Mouse (Mus musculus): ENCODE measurements around the gene Hes7.

Hes7 gene

DNA sequence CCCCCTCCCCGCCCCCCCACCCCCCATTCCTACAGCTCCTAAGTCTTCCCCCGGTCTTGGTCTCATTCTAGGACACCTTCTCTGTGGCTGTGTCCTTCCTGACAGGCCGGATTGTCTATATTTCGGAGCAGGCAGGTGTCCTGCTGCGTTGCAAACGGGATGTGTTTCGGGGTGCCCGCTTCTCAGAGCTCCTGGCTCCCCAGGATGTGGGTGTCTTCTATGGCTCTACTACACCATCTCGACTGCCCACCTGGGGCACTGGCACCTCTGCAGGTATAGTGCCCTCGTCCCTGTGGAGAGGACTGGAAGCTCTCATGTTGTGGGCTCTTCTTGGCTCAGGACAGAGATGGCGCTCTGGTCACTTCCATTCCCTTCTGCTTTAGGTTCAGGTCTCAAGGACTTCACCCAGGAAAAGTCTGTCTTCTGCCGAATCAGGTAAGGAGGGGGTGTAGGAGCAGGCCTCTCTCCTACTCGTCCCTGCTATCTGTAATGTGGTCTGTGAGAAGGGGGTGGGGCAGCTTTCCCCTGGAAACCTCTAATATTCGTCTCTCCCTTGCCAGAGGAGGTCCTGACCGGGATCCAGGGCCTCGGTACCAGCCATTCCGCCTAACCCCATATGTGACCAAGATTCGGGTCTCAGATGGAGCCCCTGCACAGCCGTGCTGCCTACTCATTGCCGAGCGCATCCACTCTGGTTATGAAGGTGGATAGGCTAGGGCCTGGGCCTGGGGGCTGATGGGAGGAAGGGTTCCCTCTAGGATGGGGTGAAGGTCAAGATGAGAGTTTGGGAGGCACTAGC is 18.4 kb upstream of the Hes7 start:
- DNase-seq (ENCODE audit: low spot score) = no peak

DNA sequence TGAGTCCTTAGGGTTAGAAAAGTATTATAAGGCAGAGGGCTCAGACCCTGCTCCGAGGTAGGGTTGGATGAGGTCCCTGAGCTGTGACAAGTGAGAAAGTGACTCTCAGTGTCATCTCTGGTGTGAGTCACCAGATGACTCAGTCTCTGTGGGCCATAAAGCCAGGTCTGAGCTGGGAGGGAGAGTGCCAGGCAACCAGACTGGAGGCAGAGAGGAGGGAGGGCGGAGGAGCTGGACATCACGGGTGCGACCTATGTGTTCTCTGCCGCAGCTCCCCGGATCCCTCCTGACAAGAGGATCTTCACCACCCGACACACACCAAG is 17.8 kb upstream of the Hes7 start:
- peak; percentile 9 for DNase-seq (ENCODE audit: low spot score)

DNA sequence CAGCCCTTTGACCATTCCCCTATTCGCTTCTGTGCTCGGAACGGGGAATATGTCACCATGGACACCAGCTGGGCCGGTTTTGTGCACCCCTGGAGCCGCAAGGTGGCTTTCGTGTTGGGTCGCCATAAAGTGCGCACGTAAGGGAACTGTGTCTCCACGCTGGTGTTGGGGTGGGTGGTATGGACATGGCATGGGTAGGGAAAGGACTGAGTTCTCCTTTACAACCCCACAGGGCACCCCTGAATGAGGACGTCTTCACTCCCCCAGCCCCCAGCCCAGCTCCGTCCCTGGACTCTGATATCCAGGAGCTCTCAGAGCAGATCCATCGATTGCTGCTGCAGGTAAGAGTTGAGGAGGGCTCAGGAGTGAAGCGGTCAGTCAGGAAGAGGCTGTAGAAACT is 17.1 kb upstream of the Hes7 start:
- DNase-seq (ENCODE audit: low spot score) = no peak

DNA sequence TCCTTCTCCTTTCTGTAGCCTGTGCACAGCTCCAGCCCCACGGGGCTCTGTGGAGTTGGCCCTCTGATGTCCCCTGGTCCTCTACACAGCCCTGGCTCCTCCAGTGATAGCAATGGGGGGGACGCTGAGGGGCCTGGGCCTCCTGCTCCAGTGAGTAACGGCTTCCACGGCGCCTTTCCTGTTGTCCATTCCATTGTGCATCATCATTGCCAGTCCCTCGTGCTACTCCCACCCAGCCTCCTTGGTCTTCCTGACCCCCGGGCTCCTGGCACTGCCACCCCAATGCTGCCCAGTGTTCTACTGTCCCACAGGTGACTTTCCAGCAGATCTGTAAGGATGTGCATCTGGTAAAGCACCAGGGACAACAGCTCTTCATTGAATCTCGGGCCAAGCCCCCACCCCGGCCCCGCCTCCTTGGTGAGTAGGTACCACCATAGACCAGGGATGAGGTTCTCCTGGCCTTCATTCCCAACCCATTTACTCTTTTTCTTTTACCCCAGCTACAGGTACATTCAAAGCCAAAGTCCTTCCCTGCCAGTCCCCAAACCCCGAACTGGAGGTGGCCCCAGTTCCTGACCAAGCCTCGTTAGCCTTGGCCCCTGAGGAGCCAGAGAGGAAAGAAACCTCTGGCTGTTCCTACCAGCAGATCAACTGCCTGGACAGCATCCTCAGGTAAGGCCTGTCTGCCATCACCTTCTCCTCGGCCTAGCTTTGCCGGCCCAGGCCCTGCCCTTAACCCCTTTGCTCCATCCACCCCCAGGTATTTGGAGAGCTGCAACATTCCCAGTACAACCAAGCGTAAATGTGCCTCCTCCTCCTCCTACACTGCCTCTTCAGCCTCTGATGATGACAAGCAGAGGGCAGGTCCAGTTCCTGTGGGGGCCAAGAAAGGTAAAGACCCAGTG is 16.4 kb upstream of the Hes7 start:
- DNase-seq (ENCODE audit: low spot score) = no peak

DNA sequence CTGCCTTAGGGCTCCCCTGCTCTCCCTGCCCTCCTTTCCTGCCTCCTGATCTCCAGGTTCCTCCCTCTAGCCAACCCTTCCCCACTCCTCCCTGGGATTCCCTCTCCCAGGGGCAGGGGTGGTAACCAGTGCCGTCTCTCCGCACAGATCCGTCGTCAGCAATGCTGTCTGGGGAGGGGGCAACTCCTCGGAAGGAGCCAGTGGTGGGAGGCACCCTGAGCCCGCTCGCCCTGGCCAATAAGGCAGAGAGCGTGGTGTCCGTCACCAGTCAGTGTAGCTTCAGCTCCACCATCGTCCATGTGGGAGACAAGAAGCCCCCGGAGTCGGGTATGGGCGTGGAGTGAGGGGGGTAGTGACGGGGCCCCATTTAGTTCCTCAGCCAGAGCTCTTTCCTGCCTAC is 15.7 kb upstream of the Hes7 start:
- DNase-seq (ENCODE audit: low spot score) = no peak

DNA sequence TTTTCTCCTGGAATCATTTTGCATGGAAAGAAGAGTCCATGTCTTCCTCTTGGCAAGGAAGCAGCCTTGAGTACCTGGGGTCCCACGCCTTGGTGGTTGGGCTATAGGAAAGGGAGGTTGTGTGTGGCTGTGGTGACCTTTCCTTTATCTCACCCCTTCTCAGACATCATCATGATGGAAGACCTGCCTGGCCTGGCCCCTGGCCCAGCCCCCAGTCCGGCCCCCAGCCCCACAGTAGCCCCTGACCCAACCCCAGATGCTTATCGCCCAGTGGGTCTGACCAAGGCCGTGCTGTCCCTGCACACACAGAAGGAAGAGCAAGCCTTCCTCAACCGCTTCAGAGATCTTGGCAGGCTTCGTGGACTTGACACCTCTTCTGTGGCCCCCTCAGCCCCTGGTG is 15.0 kb upstream of the Hes7 start:
- DNase-seq (ENCODE audit: low spot score) = no peak

DNA sequence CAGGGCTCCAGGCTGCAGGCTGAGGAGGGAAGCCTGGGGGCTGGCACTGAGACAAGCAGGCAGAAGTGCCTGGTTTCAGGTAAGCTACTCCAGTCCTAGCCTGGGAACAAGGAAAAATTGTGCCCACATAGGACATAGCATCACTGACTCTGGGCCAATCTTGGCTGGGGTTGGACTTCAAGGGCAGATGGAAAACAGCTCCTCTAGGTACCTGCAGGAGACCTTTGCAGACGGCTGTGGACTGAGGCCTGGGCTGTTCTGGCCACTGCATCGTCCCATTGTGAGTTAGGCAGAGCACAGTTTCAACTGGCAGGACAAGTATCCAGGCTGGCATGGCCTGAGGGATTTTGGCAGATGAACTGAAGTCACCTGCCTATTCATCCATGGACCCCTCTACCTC is 14.4 kb upstream of the Hes7 start:
- DNase-seq (ENCODE audit: low spot score) = no peak

DNA sequence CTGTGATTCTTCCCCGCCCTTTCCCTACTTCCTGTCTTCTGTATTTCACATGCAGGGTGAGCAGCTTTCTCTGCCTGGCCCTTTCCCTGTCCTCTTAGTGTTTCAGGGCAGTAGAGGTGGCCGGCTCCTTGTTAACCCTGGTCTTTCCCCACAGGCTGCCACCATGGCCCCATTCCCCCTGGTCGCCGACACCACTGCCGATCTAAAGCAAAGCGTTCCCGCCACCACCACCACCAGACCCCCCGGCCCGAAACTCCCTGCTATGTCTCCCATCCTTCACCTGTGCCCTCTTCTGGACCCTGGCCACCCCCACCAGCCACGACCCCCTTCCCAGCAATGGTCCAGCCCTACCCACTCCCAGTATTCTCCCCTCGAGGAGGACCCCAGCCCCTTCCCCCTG is 13.9 kb upstream of the Hes7 start:
- no peak for DNase-seq (ENCODE audit: low spot score)

DNA sequence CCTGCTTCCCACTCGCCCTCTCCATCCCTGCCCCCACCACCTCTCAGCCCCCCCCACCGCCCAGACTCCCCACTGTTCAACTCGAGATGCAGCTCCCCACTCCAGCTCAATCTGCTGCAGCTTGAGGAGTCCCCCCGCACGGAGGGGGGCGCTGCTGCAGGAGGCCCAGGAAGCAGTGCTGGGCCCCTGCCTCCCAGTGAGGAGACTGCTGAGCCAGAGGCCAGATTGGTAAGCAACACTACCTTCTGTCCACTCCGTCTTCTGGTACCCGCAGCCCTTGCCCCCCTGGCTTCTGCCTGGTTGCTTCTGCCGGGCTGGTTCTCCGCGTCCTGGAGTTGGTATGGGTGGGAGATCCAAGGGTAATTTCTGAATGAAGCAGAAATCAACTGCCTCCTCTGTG is 13.4 kb upstream of the Hes7 start:
- no peak for DNase-seq (ENCODE audit: low spot score)

DNA sequence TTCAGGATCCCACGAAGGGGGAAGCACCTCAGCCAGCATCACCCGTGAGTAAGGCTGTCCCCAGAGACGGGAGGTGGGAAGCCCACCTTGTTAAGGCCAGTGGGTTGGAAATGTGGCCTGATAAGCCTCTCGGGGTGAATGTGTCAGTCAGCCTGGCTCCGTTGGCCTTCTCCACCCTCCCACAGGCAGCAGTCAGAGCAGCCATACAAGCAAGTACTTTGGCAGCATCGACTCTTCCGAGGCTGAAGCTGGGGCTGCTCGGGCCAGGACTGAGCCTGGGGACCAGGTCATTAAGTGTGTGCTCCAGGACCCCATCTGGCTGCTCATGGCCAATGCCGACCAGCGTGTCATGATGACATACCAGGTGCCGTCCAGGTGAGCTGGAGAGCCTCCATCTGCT is 12.5 kb upstream of the Hes7 start:
- no peak for DNase-seq (ENCODE audit: low spot score)

DNA sequence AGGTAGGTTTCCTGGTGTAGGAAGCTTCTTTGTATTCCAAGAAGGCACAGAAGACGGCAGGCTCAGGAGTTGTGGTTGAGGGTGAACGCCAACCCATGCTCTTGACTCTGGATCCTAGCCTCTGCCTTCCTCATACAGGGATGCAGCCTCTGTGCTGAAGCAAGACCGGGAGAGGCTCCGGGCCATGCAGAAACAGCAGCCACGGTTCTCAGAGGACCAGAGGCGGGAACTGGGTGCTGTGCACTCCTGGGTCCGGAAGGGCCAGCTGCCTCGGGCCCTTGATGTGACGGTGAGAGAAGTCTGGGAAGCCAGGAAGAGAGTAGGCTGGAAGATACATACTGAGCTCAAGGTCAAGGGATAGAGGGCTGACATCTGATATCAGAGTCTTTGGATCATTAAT is 12.0 kb upstream of the Hes7 start:
- DNase-seq (ENCODE audit: low spot score) = no peak

DNA sequence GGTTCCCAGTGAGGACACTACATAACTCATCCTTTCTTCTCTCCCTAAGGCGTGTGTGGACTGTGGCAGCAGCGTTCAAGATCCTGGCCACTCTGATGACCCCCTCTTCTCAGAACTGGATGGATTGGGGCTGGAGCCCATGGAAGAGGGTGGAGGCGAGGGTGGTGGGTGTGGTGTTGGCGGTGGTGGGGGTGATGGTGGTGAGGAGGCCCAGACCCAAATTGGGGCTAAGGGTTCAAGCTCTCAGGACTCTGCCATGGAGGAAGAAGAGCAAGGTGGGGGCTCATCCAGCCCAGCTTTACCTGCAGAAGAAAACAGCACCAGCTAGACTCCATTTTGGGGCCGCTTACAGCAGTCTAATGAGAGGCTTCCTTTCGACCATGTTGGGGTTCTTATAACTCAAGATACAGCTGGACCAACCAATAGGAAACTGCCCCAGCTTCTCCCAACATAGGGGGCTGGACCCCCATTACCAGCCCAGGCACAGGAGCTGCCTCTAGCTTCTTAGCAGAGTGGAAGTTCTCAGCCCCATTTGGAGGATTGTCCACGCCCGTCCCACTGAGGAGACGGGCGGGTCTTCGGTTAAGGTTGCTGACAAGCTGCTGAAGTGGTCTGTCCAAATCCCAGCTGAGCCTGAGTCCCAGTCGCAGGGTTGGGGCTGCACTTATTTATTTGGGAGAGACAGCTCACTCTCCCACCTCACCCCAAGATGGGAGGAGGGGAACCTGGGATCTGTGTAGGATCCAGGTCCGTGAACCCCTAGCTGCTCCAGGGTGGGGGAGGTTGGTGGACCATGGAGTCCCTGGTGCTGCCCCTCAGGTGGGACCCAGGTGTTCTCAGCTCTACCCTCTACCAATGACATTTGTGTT is 10.9 kb upstream of the Hes7 start:
- peak; percentile 48 for DNase-seq (ENCODE audit: low spot score)

DNA sequence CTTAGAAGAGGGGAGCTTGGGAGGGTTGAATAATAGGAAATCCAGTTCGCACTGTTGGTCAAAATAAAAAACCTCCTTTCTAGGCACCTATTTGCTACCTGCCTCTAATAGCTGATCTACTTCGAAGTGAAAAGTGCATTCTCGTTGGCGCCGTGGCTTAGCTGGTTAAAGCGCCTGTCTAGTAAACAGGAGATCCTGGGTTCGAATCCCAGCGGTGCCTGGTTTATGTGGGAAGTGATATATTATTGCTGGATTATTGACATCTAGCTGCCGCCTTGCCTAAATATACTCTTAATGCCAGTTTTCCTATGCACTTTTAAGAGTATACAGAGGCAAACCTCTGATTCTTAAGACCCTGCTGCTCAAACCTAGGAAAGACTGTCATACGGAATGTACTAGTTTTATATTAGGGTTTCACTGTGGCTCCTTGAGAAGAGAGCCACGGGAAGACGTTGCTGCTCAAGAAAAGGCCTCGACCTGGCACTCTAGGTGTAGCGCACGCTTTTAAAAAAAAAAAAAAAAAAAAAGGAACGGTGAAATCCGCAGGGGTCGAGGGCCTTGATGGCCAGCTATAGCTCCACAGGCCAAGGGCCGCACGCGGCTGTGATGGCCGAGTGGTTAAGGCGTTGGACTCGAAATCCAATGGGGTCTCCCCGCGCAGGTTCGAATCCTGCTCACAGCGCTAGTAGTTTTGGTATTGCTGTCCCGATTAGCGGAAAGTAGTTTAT is 9.7 kb upstream of the Hes7 start:
- peak; percentile 44 for DNase-seq (ENCODE audit: low spot score)

DNA sequence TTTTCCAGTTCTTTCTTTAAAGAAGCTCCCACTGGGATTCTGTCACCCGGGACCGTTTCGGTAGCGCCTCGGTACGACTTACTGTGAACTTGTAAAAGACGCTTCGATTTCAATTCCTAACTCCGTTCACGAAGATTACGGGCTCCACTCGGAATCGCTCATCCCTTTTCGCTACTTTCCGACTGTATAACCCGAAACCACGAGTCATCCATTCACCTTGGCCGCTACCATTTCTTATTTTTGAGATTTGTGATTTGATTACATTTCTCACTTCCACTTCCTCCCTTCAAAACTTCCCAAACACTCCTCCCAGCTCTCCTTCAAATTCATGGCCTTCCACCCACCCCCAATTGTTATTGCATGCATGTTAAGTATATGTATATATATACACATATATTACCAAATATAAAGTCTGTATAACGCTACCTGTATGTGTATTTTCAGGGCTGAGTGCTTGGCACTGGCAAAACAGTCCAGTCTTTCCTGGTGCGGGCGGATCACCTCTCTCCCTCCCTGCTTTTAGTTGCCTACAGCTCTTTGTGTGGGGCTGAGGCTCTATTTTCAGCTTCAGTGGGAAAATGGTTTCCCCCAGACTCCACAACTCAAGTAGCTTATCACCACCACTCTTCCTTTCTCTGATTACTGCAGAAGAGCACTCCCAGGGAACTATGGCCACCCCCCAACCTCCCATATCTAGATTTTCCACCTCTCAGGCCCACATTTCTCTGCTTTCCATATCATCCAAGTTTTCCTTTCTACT is 9.0 kb upstream of the Hes7 start:
- no peak for DNase-seq (ENCODE audit: low spot score)

DNA sequence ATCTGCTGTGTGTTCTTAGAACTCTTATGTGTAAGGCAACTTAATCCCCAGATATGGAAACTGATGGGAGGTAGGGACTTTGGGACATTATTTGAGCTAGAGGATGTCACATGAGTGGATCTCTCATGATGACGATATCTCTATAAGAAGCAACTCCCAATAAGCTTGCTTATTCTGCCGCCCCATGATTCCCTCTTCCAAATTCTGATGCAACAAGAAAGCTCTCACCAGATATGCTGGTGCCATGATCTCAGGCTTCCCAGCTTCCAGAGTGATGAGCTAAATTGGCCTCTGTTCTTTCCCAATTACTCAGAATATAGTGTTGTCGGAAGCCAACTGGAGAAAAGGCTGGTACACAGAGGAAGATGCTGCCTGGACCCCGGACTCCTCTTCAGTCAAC is 8.3 kb upstream of the Hes7 start:
- DNase-seq (ENCODE audit: low spot score) = no peak

DNA sequence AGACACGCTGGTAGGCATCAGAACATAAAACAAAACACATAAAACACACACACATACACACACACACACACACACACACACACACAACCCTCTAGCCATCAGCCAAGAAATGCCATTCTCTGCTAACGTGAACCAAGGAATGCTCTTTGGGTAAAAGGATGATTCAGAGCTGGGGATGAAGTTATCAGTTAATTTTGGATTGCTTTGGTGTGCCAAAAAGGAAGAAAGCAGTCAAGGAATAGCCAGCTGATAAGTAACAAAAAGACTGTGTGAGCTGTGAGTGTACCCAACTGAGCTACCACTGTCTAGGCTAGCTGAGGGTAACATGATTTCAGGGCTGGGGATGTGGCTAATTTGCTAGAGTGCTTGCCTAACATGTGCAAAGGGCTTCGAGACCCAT is 6.2 kb upstream of the Hes7 start:
- DNase-seq (ENCODE audit: low spot score) = no peak

DNA sequence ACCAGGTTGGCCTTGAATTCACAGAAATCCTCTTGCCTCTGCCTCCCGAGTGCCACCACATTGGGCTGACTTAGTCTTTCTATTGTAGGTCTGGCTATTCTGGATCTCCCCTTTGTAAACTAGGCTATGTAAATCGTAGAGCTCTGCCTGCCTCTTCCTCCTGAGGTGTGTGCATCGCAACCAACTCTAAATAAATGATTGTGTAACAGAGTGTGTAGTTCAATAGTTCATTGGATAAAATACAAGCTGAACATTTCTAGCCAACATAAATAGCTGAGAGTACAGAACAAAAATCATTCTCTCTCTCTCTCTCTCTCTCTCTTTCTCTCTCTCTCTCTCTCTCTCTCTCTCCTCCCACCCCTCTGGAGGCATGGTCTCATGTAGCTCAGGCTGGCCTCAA is 5.6 kb upstream of the Hes7 start:
- DNase-seq (ENCODE audit: low spot score) = no peak

DNA sequence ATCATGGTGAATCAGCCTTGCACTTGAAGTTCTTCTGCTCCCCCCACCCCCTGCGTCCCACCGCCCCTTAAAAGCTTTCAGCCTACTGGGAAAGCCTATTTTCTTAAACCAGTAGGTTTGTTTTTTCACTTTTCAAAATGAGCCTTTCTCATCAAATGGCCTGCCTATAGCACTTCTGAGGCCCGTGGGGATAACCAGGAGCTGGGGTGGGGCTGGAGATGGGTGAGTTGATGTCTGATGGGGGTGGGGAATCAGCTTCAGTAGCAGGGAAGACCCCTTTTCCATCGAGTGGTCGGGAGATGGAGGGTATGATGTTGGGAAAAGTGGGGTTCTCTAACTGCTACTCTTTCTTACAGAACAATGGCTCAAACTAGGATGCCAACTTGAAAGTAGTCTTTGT is 3.4 kb upstream of the Hes7 start:
- no peak for DNase-seq (ENCODE audit: low spot score)

DNA sequence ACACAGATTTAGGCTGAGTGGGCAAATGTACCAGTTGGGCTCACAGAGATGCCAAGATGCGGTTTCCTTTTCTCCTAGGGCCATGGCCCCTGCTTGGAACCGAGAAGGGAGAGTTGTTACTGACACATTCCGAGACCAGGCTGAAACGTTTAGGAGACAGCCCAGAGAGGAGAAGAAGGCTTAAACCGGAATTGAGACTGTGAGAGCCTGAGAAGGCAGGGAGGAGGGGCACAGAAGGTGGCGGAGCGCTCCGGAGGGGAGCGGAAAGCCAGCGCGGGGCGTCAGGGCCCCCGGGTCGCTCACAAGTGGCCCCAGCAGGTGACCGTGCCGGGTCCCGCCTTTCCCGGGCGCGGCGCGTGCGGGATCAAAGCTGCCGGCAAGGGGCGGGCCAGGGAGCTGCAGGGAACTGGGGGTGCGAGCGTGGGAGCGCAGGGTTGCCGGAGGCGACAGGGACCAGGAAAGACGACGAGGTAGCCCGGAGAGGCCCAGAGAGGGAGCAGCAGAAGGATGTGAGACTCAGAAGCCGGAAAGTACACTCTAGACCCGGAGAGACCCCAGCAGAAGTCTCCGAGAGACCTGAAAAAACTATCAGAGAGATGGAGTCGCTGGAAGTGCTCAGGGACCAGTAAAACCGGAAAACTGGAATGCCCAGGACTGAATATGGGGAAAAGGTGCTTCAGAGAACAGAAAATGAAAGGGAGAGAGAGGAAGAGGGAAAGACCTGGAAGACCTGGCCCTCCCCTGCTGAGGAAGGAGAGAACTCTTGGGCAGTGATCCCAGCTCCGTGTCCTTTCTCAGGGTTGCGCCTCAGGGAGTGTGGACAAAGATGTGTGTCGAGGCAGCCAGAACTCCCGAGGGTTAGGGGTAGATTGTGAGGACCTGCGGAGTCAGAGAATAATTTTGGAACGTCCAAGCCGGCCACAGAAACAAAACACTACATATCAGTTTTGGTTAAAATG is 2.2 kb upstream of the Hes7 start:
- peak; percentile 71 for DNase-seq (ENCODE audit: low spot score)

DNA sequence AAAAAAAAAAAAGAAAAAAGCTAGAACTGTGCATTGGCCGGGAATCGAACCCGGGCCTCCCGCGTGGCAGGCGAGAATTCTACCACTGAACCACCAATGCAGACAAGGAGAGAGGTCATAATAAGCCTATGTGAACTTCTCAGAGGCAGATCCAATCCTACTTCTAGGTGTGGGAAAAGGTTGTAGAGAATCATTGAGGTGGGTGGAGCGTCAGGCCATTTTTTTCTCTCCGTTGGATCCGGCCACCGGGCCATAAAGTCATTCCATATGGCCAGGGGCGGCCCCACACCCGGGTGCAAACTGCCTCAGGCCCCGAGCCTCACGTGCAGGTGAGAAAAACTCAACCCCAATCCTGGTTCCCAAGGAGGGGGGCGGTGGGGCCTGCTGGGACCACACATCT is 1.4 kb upstream of the Hes7 start:
- peak; percentile 92 for DNase-seq (ENCODE audit: low spot score)

All from adipocyte (in vitro differentiated cells).